Mouse (Mus musculus): ENCODE measurements around the gene Psmb11.

The Psmb11 gene

DNA sequence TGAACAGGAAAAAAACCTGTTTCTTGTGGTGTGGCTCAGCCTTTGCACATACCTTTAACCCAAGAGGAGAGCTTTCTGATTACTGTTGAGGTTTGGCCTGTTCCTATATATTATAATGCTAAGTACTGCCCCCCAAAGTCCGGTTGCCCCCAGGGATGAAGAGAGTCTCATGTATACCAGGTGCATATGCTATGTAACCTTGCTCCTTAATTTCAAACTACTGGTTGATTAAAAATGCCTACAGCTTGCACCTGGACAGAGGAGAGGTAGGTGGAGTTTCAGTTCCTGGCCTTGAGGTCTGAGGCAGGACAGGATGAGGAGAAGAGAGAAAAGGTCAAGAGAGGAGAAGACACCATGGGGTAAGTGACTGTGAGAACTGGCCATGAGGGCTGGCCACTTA is at the start of gene Psmb11:
TSS of gene Psmb11 (plus strand) at position 301 of the 400 bp plus-strand sequence.
- peaks cover 19% of the 10 kb centered on the region for H3K27me3 ChIP-seq (ENCODE audit: insufficient read depth, low read length)
- no peaks in the 10 kb centered on the region; the same call in 1 of the 2 replicates for H3K9me3 ChIP-seq (ENCODE audit: low read length)
- peaks cover 24% of the 10 kb centered on the region for H3K4me1 ChIP-seq (replicated peaks; ENCODE audit: low read depth, low read length)
- H3K36me3 ChIP-seq (ENCODE audit: insufficient read depth, low read length): peaks cover 5% of the 10 kb centered on the region
- TF ChIP-seq NANOG (IDR thresholded peaks at IDR 0.05; ENCODE audit: borderline replicate concordance, low read length): no peak
- TF ChIP-seq CTCF (conservative IDR thresholded peaks at IDR 0.05; ENCODE audit: low read length): no peak
- no peak for TF ChIP-seq POU5F1 (IDR thresholded peaks at IDR 0.05; ENCODE audit: borderline replicate concordance, low read length)
- no peak within 1 kb of the TSS for H3K4me3 ChIP-seq (replicated peaks; ENCODE audit: low read length)

- H3K27me3 ChIP-seq (ENCODE audit: insufficient read depth, low read length): no peaks in the 10 kb centered on the region
- no peak for TF ChIP-seq POU5F1 (IDR thresholded peaks at IDR 0.05; ENCODE audit: borderline replicate concordance, low read length)
- H3K4me1 ChIP-seq (replicated peaks; ENCODE audit: low read depth, low read length): peaks cover 71% of the 10 kb centered on the region
- peaks cover 82% of the 10 kb centered on the region for H3K36me3 ChIP-seq (ENCODE audit: insufficient read depth, low read length)
- peak overlapping the region; percentile 97 for H3K4me3 ChIP-seq (replicated peaks; ENCODE audit: low read length)
- no peaks in the 10 kb centered on the region for H3K9me3 ChIP-seq (ENCODE audit: low read length)
Observed at GRCm38 (mm10) chr14:54572122-54572521, 49.1 kb upstream of the Psmb11 start.

DNA sequence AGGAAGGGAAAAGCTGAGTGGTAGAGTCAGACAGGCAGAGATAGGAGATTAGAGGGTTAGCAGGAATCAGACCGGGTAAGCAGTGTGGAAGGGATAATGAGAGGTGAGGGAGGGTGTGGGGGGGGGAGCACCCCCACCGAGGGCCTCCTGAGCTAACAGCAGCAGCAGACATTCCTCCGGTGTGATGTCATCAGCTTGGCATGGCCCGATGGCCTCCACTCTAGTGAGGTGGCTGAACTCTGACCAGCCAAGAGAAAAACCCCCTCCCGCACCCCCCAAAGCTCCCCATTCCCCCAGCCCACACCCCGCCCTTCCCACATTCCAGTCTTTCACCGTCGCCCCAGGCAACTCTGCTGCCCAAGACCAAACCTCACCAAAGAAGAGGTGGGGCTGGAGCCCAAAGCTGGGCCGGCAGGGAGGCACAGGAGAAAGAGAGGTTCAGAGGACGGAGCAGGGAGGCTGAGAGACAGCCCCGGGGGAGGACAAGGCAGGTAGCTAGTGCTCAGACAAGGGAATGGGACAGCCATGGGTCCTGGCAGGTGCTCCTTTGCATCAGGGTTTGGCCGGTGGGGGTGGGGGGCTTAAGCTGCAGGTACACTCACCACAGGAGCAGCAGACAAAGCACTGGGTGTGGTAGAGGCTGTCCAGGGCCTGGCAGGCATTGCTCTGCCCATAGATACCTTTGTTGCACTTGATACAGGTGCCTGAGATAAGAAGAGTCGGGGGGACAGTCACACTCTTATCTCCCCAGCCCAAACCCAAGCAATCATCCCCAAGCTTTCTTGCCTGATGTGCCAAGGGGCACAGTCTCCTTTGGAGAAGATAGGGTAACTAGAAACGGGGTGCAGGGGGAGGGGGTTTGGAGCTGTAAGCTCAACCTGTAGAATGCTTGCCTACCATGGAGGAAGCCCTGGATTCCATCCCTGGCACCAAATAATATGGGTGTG is 48.2 kb upstream of the Psmb11 start:
- Histone ChIP-seq H3K9me3 (ENCODE audit: low read length) (no peaks in the 10 kb centered on the region), H3K36me3 (ENCODE audit: insufficient read depth, low read length) (peaks cover 73% of the 10 kb centered on the region), H3K4me1 (replicated peaks; ENCODE audit: low read depth, low read length) (peaks cover 69% of the 10 kb centered on the region), H3K4me3 (replicated peaks; ENCODE audit: low read length) (peak overlapping the region; percentile 97), H3K27me3 (ENCODE audit: insufficient read depth, low read length) (no peaks in the 10 kb centered on the region)
- TF ChIP-seq CTCF (conservative IDR thresholded peaks at IDR 0.05; ENCODE audit: low read length) (no peak), NANOG (IDR thresholded peaks at IDR 0.05; ENCODE audit: borderline replicate concordance, low read length) (no peak), POU5F1 (IDR thresholded peaks at IDR 0.05; ENCODE audit: borderline replicate concordance, low read length) (no peak)

GRCm38 (mm10) chr14:54574253-54574652 is 47.0 kb upstream of the Psmb11 start:
- H3K27me3 ChIP-seq (ENCODE audit: insufficient read depth, low read length): no peaks in the 10 kb centered on the region
- TF ChIP-seq CTCF (conservative IDR thresholded peaks at IDR 0.05; ENCODE audit: low read length): no peak
- no peak for TF ChIP-seq POU5F1 (IDR thresholded peaks at IDR 0.05; ENCODE audit: borderline replicate concordance, low read length)
- no peak for TF ChIP-seq NANOG (IDR thresholded peaks at IDR 0.05; ENCODE audit: borderline replicate concordance, low read length)
- H3K4me1 ChIP-seq (replicated peaks; ENCODE audit: low read depth, low read length): peaks cover 69% of the 10 kb centered on the region
- H3K9me3 ChIP-seq (ENCODE audit: low read length): no peaks in the 10 kb centered on the region
- peak overlapping the region; percentile 97 for H3K4me3 ChIP-seq (replicated peaks; ENCODE audit: low read length)
- peaks cover 61% of the 10 kb centered on the region for H3K36me3 ChIP-seq (ENCODE audit: insufficient read depth, low read length)

DNA sequence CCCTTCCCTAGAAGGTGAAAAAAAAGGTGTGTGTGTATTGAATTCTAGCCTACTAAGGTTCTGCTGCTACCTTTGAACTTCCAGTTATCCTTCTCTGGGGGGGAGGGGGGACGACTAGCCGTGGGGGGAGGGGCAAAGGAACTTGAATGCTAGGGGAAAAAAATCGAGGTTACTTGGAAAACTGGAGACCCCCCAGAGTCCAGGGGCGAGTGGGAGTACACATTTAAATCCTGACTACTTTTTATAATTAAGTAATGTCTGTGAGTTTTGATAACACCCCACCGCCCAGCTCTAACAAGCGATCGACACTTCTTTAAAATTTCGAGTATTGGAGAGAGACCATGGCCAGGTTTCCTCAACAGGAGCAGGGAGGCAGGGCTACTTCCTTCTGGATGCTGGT is 46.2 kb upstream of the Psmb11 start:
- Histone ChIP-seq H3K4me3 (replicated peaks; ENCODE audit: low read length) (peak overlapping the region; percentile 97), H3K9me3 (ENCODE audit: low read length) (no peaks in the 10 kb centered on the region), H3K36me3 (ENCODE audit: insufficient read depth, low read length) (peaks cover 53% of the 10 kb centered on the region), H3K4me1 (replicated peaks; ENCODE audit: low read depth, low read length) (peaks cover 69% of the 10 kb centered on the region), H3K27me3 (ENCODE audit: insufficient read depth, low read length) (no peaks in the 10 kb centered on the region)
- TF ChIP-seq NANOG (IDR thresholded peaks at IDR 0.05; ENCODE audit: borderline replicate concordance, low read length): no peak
- TF ChIP-seq POU5F1 (IDR thresholded peaks at IDR 0.05; ENCODE audit: borderline replicate concordance, low read length): no peak
- no peak for TF ChIP-seq CTCF (conservative IDR thresholded peaks at IDR 0.05; ENCODE audit: low read length)

GRCm38 (mm10) chr14:54575631-54576030 is 45.6 kb upstream of the Psmb11 start:
- no peaks in the 10 kb centered on the region for H3K27me3 ChIP-seq (ENCODE audit: insufficient read depth, low read length)
- H3K4me3 ChIP-seq (replicated peaks; ENCODE audit: low read length): peak overlapping the region; percentile 97
- H3K36me3 ChIP-seq (ENCODE audit: insufficient read depth, low read length): peaks cover 47% of the 10 kb centered on the region
- H3K9me3 ChIP-seq (ENCODE audit: low read length): no peaks in the 10 kb centered on the region
- no peak for TF ChIP-seq CTCF (conservative IDR thresholded peaks at IDR 0.05; ENCODE audit: low read length)
- TF ChIP-seq NANOG (IDR thresholded peaks at IDR 0.05; ENCODE audit: borderline replicate concordance, low read length): no peak
- TF ChIP-seq POU5F1 (IDR thresholded peaks at IDR 0.05; ENCODE audit: borderline replicate concordance, low read length): no peak
- peaks cover 65% of the 10 kb centered on the region for H3K4me1 ChIP-seq (replicated peaks; ENCODE audit: low read depth, low read length)

DNA sequence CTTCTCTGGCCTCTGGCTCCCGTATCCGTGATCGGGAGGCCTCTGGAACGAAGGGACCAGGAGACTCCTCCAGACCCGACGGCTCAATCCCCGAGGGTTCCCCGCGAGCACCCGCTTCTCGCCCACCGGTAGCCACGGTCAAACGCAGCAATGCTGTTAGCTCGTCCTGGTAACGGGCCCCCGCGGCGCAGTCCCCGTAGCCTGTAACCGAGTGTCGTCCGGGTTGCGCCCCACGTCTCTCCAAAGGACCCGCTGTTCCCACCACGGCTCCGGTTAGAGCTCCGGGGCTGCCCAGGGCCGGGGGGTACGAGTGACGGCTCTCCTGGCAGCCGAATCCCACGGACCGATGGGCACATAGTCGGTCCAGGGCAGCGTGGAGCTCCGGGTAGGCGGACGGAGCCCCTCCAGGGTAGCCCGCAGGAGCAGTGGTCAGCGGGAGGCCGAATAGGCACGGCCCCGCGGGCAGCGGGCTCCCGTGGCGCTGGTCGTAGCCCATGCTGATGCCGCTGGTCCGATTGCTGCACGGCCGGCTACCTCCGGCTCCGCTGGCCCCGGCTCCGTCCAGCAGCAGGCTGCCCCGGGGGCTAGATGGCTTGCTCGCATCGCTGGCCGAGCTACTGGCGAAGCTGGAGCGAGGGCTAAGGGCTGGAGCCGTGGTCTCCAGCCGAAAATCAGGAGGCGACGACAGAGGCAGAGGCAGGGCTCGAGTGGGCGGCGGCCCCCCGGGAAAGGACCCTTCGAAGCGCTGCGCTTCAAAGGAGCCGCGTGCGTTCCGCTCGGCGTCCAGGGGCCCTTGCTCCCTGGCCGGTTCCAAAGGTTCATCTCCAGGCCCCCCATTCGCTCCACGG is 44.8 kb upstream of the Psmb11 start:
- H3K27me3 ChIP-seq (ENCODE audit: insufficient read depth, low read length): no peaks in the 10 kb centered on the region
- H3K4me1 ChIP-seq (replicated peaks; ENCODE audit: low read depth, low read length): peaks cover 60% of the 10 kb centered on the region
- peaks cover 39% of the 10 kb centered on the region for H3K36me3 ChIP-seq (ENCODE audit: insufficient read depth, low read length)
- peak overlapping the region; percentile 97 for H3K4me3 ChIP-seq (replicated peaks; ENCODE audit: low read length)
- no peaks in the 10 kb centered on the region for H3K9me3 ChIP-seq (ENCODE audit: low read length)
- no peak for TF ChIP-seq CTCF (conservative IDR thresholded peaks at IDR 0.05; ENCODE audit: low read length)
- TF ChIP-seq NANOG (IDR thresholded peaks at IDR 0.05; ENCODE audit: borderline replicate concordance, low read length): no peak
- TF ChIP-seq POU5F1 (IDR thresholded peaks at IDR 0.05; ENCODE audit: borderline replicate concordance, low read length): no peak

All from E14TG2a.4 (cell line).